Mouse (Mus musculus) gastrocnemius, postnatal 36 days (tissue): ENCODE measurements around the gene Gm17693. TPM values are rescaled to one million over a fixed set of nuclear protein-coding genes. Genes with fewer than 3 reads are reported as not detected.
"Not testable (repeated sequence)": the region's sequence is repeated elsewhere in the genome, so short reads cannot be mapped to it uniquely, and the experiment has no call there.

ENCODE experiments used
- DNase-seq, 2 experiments: peaks; one replicate each; pipeline ENCODE4 v3.0.0; 2022
- intact Hi-C: fragments of 180-260 bp; cut with DNase I; formaldehyde crosslinking; loops from one replicate; pipeline ENCODE4 v1.15.1; 2025
- long read RNA-seq, 2 experiments: library from polyadenylated mRNA; stranded (forward); transcript quantifications; one replicate each; pipeline ENCODE4 v2.0.0; 2021
- total RNA-seq, 2 experiments: library from RNA; stranded (reverse); gene quantifications; 2 replicates each; pipeline ENCODE4 v1.2.3; 2021

Gene Gm17693
- total RNA-seq = not detected
- long read RNA-seq, experiment 1 = 0 reads
- long read RNA-seq, experiment 2 = 0 reads

DNA sequence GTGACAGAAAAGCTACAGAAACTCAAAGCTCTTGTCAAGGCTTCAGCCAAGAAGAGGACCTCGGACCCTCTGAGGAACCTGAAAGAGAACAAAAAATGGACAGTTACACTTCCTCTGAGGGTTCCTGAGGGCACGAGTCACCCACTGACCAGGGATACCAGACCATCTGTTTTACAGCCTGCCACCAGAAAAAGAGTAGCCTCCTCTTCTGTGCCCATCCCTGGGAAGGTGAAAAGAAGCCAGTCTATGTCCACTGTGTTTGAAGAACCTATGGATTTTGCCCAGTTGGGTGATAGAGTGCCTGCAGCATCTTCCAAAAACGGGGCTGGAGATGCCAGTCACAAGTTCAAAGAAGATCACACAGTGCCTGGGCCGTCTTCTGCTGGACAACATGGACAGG, at the start of gene Gm17693:
Gm17693 (plus strand) TSS at position 301 of the 400 bp plus-strand sequence.
- DNase-seq, intact Hi-C loops: not testable (repeated sequence)
